Mouse (Mus musculus): ENCODE results near the gene Olfr638. TPM values are rescaled to one million over a fixed set of nuclear protein-coding genes. Genes with fewer than 3 reads are reported as not detected.

Gene Olfr638
- total and polyA plus RNA-seq, 3 experiments, result not detected

DNA sequence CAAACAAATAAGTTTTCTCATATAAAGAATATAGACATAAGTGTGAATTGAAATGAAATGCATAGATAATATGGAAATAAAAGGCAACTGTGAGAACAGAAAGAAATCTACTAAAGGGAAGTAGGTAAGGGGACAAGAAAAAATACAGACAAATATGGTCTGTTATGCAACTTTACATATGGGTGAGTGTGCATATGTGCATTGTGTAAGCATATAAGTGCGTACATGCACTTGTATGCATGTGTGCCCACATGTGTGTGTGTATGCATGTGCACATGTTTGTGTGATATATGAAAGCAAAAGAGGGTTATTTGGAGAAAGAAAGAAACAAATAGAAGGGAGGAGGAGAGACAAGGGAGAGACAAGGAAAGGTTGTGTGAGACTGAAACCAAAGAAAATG is 20.4 kb downstream of the Olfr638 start:
- H3K36me3 ChIP-seq (replicated peaks in 1 of 2; ENCODE audit: control insufficient read depth in 1 of 2, insufficient read depth in 1 of 2, low read length in 1 of 2), result no peaks in the 10 kb centered on the region
- peaks cover 1% of the 10 kb centered on the region for H3K27me3 ChIP-seq (replicated peaks)
- no peak overlapping the region for H3K4me3 ChIP-seq (replicated peaks in 1 of 3; ENCODE audit: low read depth in 2 of 3, low read length in 2 of 3, poor library complexity in 1 of 3)
- H3K9me3 ChIP-seq (replicated peaks; ENCODE audit: low read length), result no peaks in the 10 kb centered on the region
- no peak overlapping the region for H3K4me2 ChIP-seq (ENCODE audit: insufficient read depth, low read depth, poor library complexity, severe bottlenecking)
- no peak overlapping the region for H3K27ac ChIP-seq (ENCODE audit: insufficient read depth, low read depth)
- TF ChIP-seq CTCF (conservative IDR thresholded peaks at IDR 0.05 in 1 of 2, IDR thresholded peaks at IDR 0.05 in 1 of 2; ENCODE audit: low read depth in 2 of 2, low read length in 2 of 2) (no peak), TCF12 (IDR thresholded peaks at IDR 0.05; ENCODE audit: low read depth, low read length) (no peak), CHD2 (IDR thresholded peaks at IDR 0.05; ENCODE audit: low read length) (no peak), ZNF384 (IDR thresholded peaks at IDR 0.05; ENCODE audit: low read depth, low read length) (no peak), CHD1 (IDR thresholded peaks at IDR 0.05; ENCODE audit: low read depth, low read length) (no peak), KAT2A (IDR thresholded peaks at IDR 0.05; ENCODE audit: insufficient replicate concordance, low read length) (no peak), ELF1 (IDR thresholded peaks at IDR 0.05; ENCODE audit: low read depth, low read length) (no peak), BHLHE40 (IDR thresholded peaks at IDR 0.05; ENCODE audit: low read depth, low read length) (no peak), ZC3H11A (IDR thresholded peaks at IDR 0.05; ENCODE audit: low read depth, low read length) (no peak), TBP (conservative IDR thresholded peaks at IDR 0.05; ENCODE audit: low read depth, low read length) (no peak), MXI1 (IDR thresholded peaks at IDR 0.05; ENCODE audit: low read depth, low read length) (no peak), E2F4 (IDR thresholded peaks at IDR 0.05; ENCODE audit: insufficient replicate concordance, low read depth, low read length) (no peak), RCOR1 (conservative IDR thresholded peaks at IDR 0.05; ENCODE audit: low read depth, low read length) (no peak), PAX5 (IDR thresholded peaks at IDR 0.05; ENCODE audit: low read length) (no peak), JUN (IDR thresholded peaks at IDR 0.05; ENCODE audit: insufficient read depth, low read depth, low read length) (no peak), ZMIZ1 (IDR thresholded peaks at IDR 0.05; ENCODE audit: low read depth, low read length) (no peak), SMC3 (IDR thresholded peaks at IDR 0.05; ENCODE audit: low read depth, low read length) (no peak), UBTF (IDR thresholded peaks at IDR 0.05; ENCODE audit: low read depth, low read length) (no peak), JUND (conservative IDR thresholded peaks at IDR 0.05; ENCODE audit: low read depth, low read length) (no peak)
- no peaks in the 10 kb centered on the region for H3K4me1 ChIP-seq (ENCODE audit: control insufficient read depth in 1 of 2, insufficient read depth in 2 of 2)
- no peaks in the 10 kb centered on the region for H3K79me2 ChIP-seq (replicated peaks; ENCODE audit: control insufficient read depth, extremely low read depth, insufficient read depth, poor library complexity, severe bottlenecking)
- in situ Hi-C loops (cut with MboI; ENCODE audit: low pct_ligation_motif_present, low pct_unique_long_range_greater_than_20kb, low sequenced_read_pairs), result no loop called here
- no peak overlapping the region for H3K9ac ChIP-seq (ENCODE audit: insufficient read depth, low read depth)
- dilution Hi-C loops (cut with MboI; ENCODE audit: extremely low pct_ligation_motif_present, extremely low pct_unique_long_range_greater_than_20kb, low sequenced_read_pairs), result no loop called here
- DNase-seq (ENCODE audit: extremely low read depth), result no peak

DNA sequence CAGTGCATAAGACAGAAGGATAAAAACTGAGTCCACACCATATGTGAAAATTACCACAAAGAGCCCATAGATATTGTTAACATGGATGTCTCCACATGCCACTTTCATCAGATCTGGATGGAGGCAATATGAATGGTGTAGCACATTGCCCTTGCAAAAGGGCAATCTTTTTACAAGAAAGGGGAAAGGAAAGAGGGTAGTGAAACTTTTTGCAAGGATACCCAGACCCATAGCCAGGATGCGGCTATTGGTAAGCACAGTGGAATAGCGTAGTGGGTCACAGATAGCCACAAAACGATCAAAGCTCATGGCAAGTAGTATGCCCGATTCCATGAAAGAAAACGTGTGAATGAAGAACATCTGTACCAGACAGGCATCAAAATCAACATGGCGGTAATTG is 23.1 kb downstream of the Olfr638 start:
- Histone ChIP-seq H3K4me2 (ENCODE audit: insufficient read depth, low read depth, poor library complexity, severe bottlenecking) (no peak overlapping the region), H3K36me3 (replicated peaks in 1 of 2; ENCODE audit: control insufficient read depth in 1 of 2, insufficient read depth in 1 of 2, low read length in 1 of 2) (no peaks in the 10 kb centered on the region), H3K4me3 (replicated peaks in 1 of 3; ENCODE audit: low read depth in 2 of 3, low read length in 2 of 3, poor library complexity in 1 of 3) (no peak overlapping the region), H3K9ac (ENCODE audit: insufficient read depth, low read depth) (no peak overlapping the region), H3K4me1 (ENCODE audit: control insufficient read depth in 1 of 2, insufficient read depth in 2 of 2) (no peaks in the 10 kb centered on the region), H3K27me3 (replicated peaks) (peaks cover 1% of the 10 kb centered on the region), H3K27ac (ENCODE audit: insufficient read depth, low read depth) (no peak overlapping the region), H3K79me2 (replicated peaks; ENCODE audit: control insufficient read depth, extremely low read depth, insufficient read depth, poor library complexity, severe bottlenecking) (no peaks in the 10 kb centered on the region), H3K9me3 (replicated peaks; ENCODE audit: low read length) (no peaks in the 10 kb centered on the region)
- no peak for TF ChIP-seq CHD1 (IDR thresholded peaks at IDR 0.05; ENCODE audit: low read depth, low read length)
- no peak for TF ChIP-seq TBP (conservative IDR thresholded peaks at IDR 0.05; ENCODE audit: low read depth, low read length)
- no peak for TF ChIP-seq IRF4 (IDR thresholded peaks at IDR 0.05; ENCODE audit: low read depth, low read length)
- no peak for TF ChIP-seq MYC (IDR thresholded peaks at IDR 0.05; ENCODE audit: low read depth, low read length)
- no peak for TF ChIP-seq ZC3H11A (IDR thresholded peaks at IDR 0.05; ENCODE audit: low read depth, low read length)
- TF ChIP-seq BHLHE40 (IDR thresholded peaks at IDR 0.05; ENCODE audit: low read depth, low read length), result no peak
- no peak for TF ChIP-seq USF1 (IDR thresholded peaks at IDR 0.05; ENCODE audit: low read depth, low read length)
- no peak for TF ChIP-seq MXI1 (IDR thresholded peaks at IDR 0.05; ENCODE audit: low read depth, low read length)
- no peak for TF ChIP-seq E2F4 (IDR thresholded peaks at IDR 0.05; ENCODE audit: insufficient replicate concordance, low read depth, low read length)
- no peak for TF ChIP-seq CTCF (conservative IDR thresholded peaks at IDR 0.05 in 1 of 2, IDR thresholded peaks at IDR 0.05 in 1 of 2; ENCODE audit: low read depth in 2 of 2, low read length in 2 of 2)
- no peak for TF ChIP-seq TCF12 (IDR thresholded peaks at IDR 0.05; ENCODE audit: low read depth, low read length)
- no peak for TF ChIP-seq POLR2A (IDR thresholded peaks at IDR 0.05; ENCODE audit: low read depth, low read length)
- no peak for TF ChIP-seq CHD2 (IDR thresholded peaks at IDR 0.05; ENCODE audit: low read length)
- dilution Hi-C loops (cut with MboI; ENCODE audit: extremely low pct_ligation_motif_present, extremely low pct_unique_long_range_greater_than_20kb, low sequenced_read_pairs) (no loop called here), in situ Hi-C loops (cut with MboI; ENCODE audit: low pct_ligation_motif_present, low pct_unique_long_range_greater_than_20kb, low sequenced_read_pairs) (no loop called here)
- no peak for DNase-seq (ENCODE audit: extremely low read depth)
